Mouse (Mus musculus) heart, adult 2 months (tissue): ENCODE results near the gene Ube2b. TPM values are rescaled to one million over a fixed set of nuclear protein-coding genes. Genes with fewer than 3 reads are reported as not detected.

ENCODE experiments used
- DNase-seq, 2 experiments: peaks; one replicate each; pipeline ENCODE4 v3.0.0; 2021
- H3K27ac ChIP-seq: fragments of 200-600 bp; 2 replicates; pipeline ENCODE4 v1.8.1; 2022
- H3K27me3 ChIP-seq: fragments of 200-500 bp; 2 replicates; pipeline ENCODE4 v1.6.1; 2012; ENCODE audit warnings: mild to moderate bottlenecking, low read length, inconsistent platforms, mixed read lengths; ENCODE audit not compliant: control insufficient read depth, insufficient read depth
- H3K36me3 ChIP-seq: fragments of 200-500 bp; 2 replicates; pipeline ENCODE4 v1.6.1; 2012; ENCODE audit warnings: low read length, inconsistent platforms; ENCODE audit not compliant: control insufficient read depth, insufficient read depth
- H3K4me1 ChIP-seq: fragments of 200-500 bp; 2 replicates; pipeline ENCODE4 v1.6.1; 2011; ENCODE audit warnings: low read length; ENCODE audit not compliant: control insufficient read depth, insufficient read depth
- H3K4me3 ChIP-seq: fragments of 200-600 bp; 2 replicates; pipeline ENCODE4 v1.8.1; 2022
- H3K79me2 ChIP-seq: fragments of 200-500 bp; replicated peaks from 2 replicates; pipeline ENCODE4 v1.6.1; 2012; ENCODE audit warnings: mild to moderate bottlenecking, inconsistent platforms, low read length, moderate library complexity, mixed read lengths; ENCODE audit not compliant: control insufficient read depth, insufficient read depth
- H3K9ac ChIP-seq: fragments of 200-500 bp; 2 replicates; pipeline ENCODE4 v1.6.1; 2012; ENCODE audit warnings: low read depth, mild to moderate bottlenecking, control low read depth, inconsistent platforms, low read length, mixed read lengths
- CTCF ChIP-seq: fragments of 200-600 bp; IDR thresholded peaks from 2 replicates; pipeline ENCODE4 v1.8.1; 2022; ENCODE audit warnings: antibody characterized with exemption, mild to moderate bottlenecking, moderate library complexity
- EP300 ChIP-seq: fragments of 200-500 bp; IDR thresholded peaks from 2 replicates; pipeline ENCODE4 v1.6.1; 2011; ENCODE audit warnings: low read depth, low read length, control low read depth; ENCODE audit not compliant: insufficient read depth
- POLR2A ChIP-seq: fragments of 200-500 bp; IDR thresholded peaks from 2 replicates; pipeline ENCODE4 v1.6.1; 2011; ENCODE audit warnings: mild to moderate bottlenecking, low read depth, low read length, control low read depth; ENCODE audit not compliant: insufficient read depth
- WGBS: fragments of 180-500 bp; shearing (Covaris S2); methylation state at CpG from one replicate; pipeline ENCODE4 v1.1.7; 2018; 5-methylcytosine and 5-hydroxymethylcytosine counted together
- intact Hi-C: fragments of 180-260 bp; cut with DNase I; formaldehyde crosslinking; loops from one replicate; pipeline ENCODE4 v1.15.1; 2025
- polyA plus RNA-seq: library from polyadenylated mRNA; depleted of rRNA; stranded (reverse); fragments of >200 nt; gene quantifications from 2 replicates; pipeline ENCODE4 v1.2.3, GENCODE M21; 2012; rRNA removed
- total RNA-seq, 2 experiments: library from RNA; stranded (reverse); gene quantifications; 2 replicates each; pipeline ENCODE4 v1.2.3; 2021

The Ube2b gene
- total and polyA plus RNA-seq, 3 experiments = 197 to 344 (median 265) TPM

DNA sequence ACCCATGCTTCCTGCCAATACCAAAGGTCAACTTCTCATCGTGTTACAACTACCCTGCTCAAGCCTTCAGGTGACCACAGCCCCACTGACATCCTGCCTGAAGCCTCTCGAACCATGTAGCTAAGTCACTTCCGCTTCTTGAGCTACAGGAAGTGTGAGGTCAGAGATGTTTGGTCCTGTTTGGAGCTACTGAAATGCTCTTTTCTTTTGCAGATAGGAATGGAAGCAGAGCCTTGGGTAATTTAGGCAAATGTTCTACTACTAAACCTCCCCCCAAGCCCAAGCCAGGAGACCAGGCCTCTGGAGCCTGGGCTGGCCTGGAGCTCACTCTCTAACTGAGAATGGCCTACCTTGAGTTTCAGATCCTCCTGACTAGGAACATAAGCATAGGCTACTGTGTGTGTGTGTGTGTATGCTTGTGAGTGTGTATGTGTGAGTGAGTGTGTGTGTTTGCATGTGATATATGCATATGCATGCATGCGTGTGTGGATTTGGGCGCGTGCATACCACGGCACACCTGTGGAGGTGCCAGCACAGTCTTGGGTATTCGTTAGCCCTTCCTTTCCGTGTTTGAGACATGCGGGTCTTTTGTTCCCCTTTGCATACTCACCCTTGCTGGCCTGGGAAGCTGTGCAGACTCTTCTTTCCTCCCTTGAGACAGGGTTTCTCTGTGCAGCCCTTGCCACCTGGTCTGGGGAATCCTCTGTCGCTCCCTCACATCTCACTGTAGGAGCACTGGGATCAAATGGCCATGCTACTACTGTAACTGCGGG, 61.6 kb downstream of the Ube2b start:
- Histone ChIP-seq H3K27ac (no peak overlapping the region), H3K4me3 (no peak overlapping the region), H3K9ac (no peak overlapping the region), H3K27me3 (no peaks in the 10 kb centered on the region), H3K4me1 (peaks cover 8% of the 10 kb centered on the region), H3K79me2 (no peaks in the 10 kb centered on the region), H3K36me3 (no peaks in the 10 kb centered on the region)
- TF ChIP-seq POLR2A (no peak), EP300 (no peak), CTCF (no peak)
- intact Hi-C loops = no loop called here
- DNase-seq = peak in 1 of 2 experiments; percentile 42
- WGBS = 77% methylated on average over 12 of the region's 12 CpGs

GRCm38 (mm10) chr11:51937361-51937781, 63.2 kb downstream of the Ube2b start:
- 84% methylated on average over 6 of the region's 6 CpGs for WGBS
- H3K9ac ChIP-seq = no peak overlapping the region
- H3K4me1 ChIP-seq = peaks cover 8% of the 10 kb centered on the region
- no peaks in the 10 kb centered on the region for H3K27me3 ChIP-seq
- H3K27ac ChIP-seq = no peak overlapping the region
- H3K79me2 ChIP-seq = no peaks in the 10 kb centered on the region
- H3K36me3 ChIP-seq = no peaks in the 10 kb centered on the region
- no peak for DNase-seq
- TF ChIP-seq EP300 = no peak
- TF ChIP-seq POLR2A = no peak
- no peak for TF ChIP-seq CTCF
- intact Hi-C loops = no loop called here
- H3K4me3 ChIP-seq = no peak overlapping the region

- intact Hi-C loops = loop anchor here (2.0 kb wide), 1 partner anchor 17 kb away; no protein-coding TSS in a partner anchor
- WGBS = 51% methylated on average over 5 of the region's 5 CpGs
- Histone ChIP-seq H3K79me2 (no peaks in the 10 kb centered on the region), H3K27ac (no peak overlapping the region), H3K4me1 (peaks cover 8% of the 10 kb centered on the region), H3K27me3 (no peaks in the 10 kb centered on the region), H3K9ac (no peak overlapping the region), H3K36me3 (no peaks in the 10 kb centered on the region), H3K4me3 (no peak overlapping the region)
- peak in 1 of 2 experiments; percentile 51 for DNase-seq
- TF ChIP-seq POLR2A = no peak
- peak; percentile 21; the same call in 1 of the 2 replicates for TF ChIP-seq CTCF
- TF ChIP-seq EP300 = no peak
Measured at GRCm38 (mm10) chr11:51935636-51936434, 64.7 kb downstream of the Ube2b start.

Other genes starting within 250 kb of the Ube2b start
- gene Sec24a, start 237.1 kb downstream of the Ube2b start, total RNA-seq = 10 to 100 TPM; 15.3 to 16.6 TPM
- 9.3 and 12.3 TPM in 2 replicates for gene Sec24a, start 237.1 kb downstream of the Ube2b start, polyA plus RNA-seq
- 100 to 1,000 TPM; 123 to 149 TPM for gene Sar1b, start 237.1 kb downstream of the Ube2b start, total RNA-seq
- 64.2 and 131 TPM in 2 replicates for gene Sar1b, start 237.1 kb downstream of the Ube2b start, polyA plus RNA-seq
- 10 to 100 TPM; 11.3 to 12.4 TPM for gene Jade2, start 143.1 kb downstream of the Ube2b start, total RNA-seq
- 6.5 and 7.3 TPM in 2 replicates for gene Jade2, start 143.1 kb downstream of the Ube2b start, polyA plus RNA-seq
- 10 to 100 TPM; 10.2 to 10.8 TPM for gene Cdkn2aipnl, start 33.1 kb downstream of the Ube2b start, total RNA-seq
- gene Cdkn2aipnl, start 33.1 kb downstream of the Ube2b start, polyA plus RNA-seq = 8.4 and 14.1 TPM in 2 replicates
- 1 to 10 TPM; 4.6 to 5.2 TPM for gene Cdkl3, start 3.5 kb upstream of the Ube2b start, total RNA-seq
- 3.0 and 4.2 TPM in 2 replicates for gene Cdkl3, start 3.5 kb upstream of the Ube2b start, polyA plus RNA-seq
- gene Ppp2ca, start 97.9 kb upstream of the Ube2b start, total RNA-seq = 10 to 100 TPM; 52.7 to 58.0 TPM
- gene Ppp2ca, start 97.9 kb upstream of the Ube2b start, polyA plus RNA-seq = 31.0 and 60.7 TPM in 2 replicates
- not detected for gene Olfr1373, start 144.8 kb upstream of the Ube2b start, total RNA-seq
- gene Olfr1373, start 144.8 kb upstream of the Ube2b start, polyA plus RNA-seq = not detected in 2 replicates
- gene Olfr1371, start 213.2 kb upstream of the Ube2b start, total RNA-seq = not detected
- gene Olfr1371, start 213.2 kb upstream of the Ube2b start, polyA plus RNA-seq = not detected in 2 replicates
- 100 to 1,000 TPM; 241 to 255 TPM for gene Skp1a, start 231.2 kb upstream of the Ube2b start, total RNA-seq
- gene Skp1a, start 231.2 kb upstream of the Ube2b start, polyA plus RNA-seq = 38.9 and 72.9 TPM in 2 replicates